Mouse (Mus musculus): Measurements from ENCODE around the gene Prkab2.

DNA sequence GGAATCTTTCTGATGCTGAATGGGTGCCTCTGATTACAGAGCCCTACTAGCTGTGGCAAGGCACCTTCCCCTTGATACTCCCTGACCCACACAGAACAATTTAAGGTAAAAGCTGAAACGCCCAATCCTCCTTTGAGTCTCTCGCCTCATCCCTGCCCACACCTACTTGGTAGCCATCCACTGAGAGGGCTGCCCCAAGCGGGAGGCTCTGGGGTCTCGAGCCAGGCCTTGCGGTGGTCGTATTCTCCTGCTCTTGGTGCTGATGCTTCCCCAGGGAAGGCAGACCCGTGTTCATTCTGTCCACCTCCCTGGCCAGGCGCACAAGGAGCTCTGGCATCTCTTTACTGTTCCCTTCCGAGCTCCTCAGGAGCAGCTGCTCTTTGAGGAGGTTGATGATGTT, 61.1 kb downstream of the Prkab2 start:
- TF ChIP-seq POLR2A (IDR thresholded peaks at IDR 0.05; ENCODE audit: borderline replicate concordance, extremely low read depth, low read depth, low read length) (no peak), CTCF (IDR thresholded peaks at IDR 0.05; ENCODE audit: insufficient read depth, low read length) (no peak)

Data from lung, adult 2 months (tissue).